Mouse (Mus musculus) right cerebral cortex, adult 18-20 months (tissue): ENCODE measurements around the gene Mknk2.

Experiments used
- DNase-seq: peaks from one replicate; pipeline ENCODE4 v3.0.0; 2022; ENCODE audit warnings: mixed read lengths

The Mknk2 gene

DNA sequence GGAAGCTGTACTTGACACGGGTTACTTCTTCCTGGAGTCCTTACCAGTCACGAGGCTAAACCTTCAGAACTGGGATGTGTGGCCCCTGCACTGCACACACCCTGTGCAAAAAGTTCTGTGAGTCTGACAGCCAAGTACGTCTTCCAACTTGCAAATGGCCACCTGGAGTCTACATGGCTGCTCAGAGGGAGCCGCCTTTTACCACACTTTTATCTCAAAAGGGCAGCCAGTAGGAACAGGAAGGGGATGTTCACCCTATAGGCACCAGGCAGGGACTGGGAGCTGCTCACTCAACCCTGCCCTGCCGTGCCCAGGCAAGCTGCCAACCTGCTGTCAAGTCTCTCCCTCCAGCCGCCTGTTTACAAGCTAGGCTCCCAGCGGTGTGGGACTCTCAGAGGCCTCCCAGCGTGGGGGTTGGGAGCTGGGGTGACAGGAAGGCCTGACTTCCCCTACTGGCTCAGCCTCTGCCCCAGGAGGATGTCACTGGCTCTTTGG lies at the start of gene Mknk2:
Gene Mknk2, minus strand, starts transcription at position 171 of the 495 bp plus-strand sequence.
- peak; percentile 86 for DNase-seq

DNA sequence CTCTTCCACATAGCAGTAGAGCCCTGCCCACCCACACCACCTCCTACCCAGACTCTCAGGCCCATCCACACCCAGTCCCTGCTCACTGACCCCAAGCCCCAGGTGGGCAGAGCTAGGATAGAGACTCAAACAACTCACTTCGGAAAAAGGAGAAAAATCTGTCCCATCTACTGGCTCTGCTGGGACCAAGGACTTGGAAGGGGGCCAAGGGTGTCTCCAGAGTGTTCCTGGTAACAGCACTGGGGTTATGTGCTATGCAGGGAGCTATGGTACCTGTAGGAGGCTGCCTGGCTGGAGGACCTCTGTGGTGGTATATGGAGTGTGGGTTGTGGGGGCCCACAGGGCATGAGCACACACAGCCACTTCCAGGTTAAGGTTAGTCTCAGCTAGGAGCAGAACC lies 39.4 kb upstream of the Mknk2 start:
- no peak for DNase-seq

GRCm38 (mm10) chr10:80710834-80711233 lies 32.9 kb upstream of the Mknk2 start:
- DNase-seq = no peak

DNA sequence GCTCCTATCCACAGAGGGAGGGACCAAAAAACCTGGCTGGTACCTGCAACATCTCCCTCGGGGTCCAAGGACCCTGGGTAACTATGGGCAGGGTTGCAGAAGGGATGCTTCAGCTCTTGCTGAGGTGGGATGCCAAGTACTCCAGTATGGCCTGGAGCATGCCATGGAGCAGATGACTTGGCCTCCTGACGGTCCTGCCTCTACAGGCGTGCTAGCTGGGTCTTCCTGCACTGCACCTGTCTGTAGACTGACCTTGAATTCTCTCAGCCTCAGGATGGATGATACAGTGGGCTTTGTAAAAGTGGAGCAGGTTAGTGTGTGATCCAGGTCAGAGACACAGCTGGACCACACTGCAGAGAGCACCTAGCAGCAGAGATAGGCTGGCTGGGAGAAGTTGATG lies 27.6 kb upstream of the Mknk2 start:
- DNase-seq = no peak

DNA sequence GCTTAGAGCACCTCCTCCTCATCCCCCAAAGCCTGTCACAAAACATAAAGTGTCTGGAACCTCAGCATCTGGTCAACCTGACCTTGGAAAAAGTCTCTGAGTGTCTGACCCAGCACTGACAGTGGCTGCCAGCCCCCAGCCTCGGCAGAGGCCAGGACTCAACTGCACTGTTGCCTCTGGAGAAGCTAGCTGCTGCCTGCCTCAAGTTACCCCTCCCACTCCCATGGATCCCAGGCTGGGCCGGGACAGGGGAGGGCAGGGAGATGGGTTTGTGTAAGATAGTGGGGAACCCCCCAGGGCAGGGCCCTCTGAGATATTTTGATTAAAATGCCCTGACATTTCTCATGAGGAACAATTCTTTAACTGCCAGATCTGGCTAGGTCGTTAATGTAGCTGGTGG lies 27.1 kb upstream of the Mknk2 start:
- DNase-seq = no peak

GRCm38 (mm10) chr10:80704418-80704817 lies 26.5 kb upstream of the Mknk2 start:
- DNase-seq = no peak

- DNase-seq = no peak
Measured at GRCm38 (mm10) chr10:80703643-80704042, 25.7 kb upstream of the Mknk2 start.

- peak; percentile 96 for DNase-seq
Measured at GRCm38 (mm10) chr10:80702536-80703390, 24.9 kb upstream of the Mknk2 start.

GRCm38 (mm10) chr10:80701721-80702535 lies 24.0 kb upstream of the Mknk2 start, which contains the start of the genes Mob3a and Izumo4:
Gene Mob3a (minus strand): TSS chr10:80701977.
Gene Izumo4 (plus strand): TSS chr10:80702184.
- DNase-seq = peak; percentile 99

GRCm38 (mm10) chr10:80700732-80701131 lies 22.8 kb upstream of the Mknk2 start:
- DNase-seq = no peak

GRCm38 (mm10) chr10:80700038-80700504 lies 22.2 kb upstream of the Mknk2 start:
- DNase-seq = no peak

- no peak for DNase-seq
Measured at GRCm38 (mm10) chr10:80698605-80699004, 20.7 kb upstream of the Mknk2 start.

DNA sequence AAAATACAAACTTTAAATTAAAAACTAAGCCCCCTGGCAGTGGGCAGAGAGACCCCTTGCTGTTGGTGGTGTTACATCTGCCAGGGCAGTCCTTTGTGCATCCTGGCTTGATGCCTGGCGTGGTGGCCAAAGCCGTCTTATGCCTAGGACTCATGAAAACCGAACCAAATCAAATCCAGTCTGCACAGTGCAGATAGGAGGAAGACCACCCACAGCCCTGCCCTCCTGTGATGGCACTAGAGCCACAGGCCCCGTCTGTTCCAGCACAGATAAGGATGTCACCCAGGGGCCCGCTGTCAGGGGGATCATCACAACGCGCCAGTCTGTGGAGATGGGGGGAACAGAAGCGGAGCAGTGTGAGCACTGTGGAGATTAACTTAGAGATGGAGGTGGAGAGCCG lies 19.9 kb upstream of the Mknk2 start:
- DNase-seq = no peak

DNA sequence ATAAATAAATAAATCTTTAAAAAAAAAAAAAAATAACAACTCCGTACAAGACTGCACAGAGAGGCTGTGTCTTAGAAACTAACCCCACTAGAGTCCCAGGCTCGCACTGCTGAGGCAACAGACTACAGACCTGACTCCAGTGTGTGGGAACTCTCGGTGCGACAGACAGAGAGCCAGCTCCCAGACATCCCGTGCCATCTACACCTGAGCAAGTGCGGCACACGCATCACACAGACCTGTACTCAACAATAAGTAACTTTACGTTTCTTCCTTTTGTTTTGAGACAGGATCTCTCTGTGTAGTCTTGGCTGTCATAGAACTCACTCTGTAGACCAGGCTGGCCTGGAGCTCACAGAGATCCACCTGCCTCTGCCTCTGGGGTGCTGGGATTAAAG lies 19.5 kb upstream of the Mknk2 start:
- DNase-seq = no peak

- no peak for DNase-seq
Measured at GRCm38 (mm10) chr10:80696502-80697392, 18.8 kb upstream of the Mknk2 start.

- no peak for DNase-seq
Measured at GRCm38 (mm10) chr10:80695801-80696501, 18.0 kb upstream of the Mknk2 start.

DNA sequence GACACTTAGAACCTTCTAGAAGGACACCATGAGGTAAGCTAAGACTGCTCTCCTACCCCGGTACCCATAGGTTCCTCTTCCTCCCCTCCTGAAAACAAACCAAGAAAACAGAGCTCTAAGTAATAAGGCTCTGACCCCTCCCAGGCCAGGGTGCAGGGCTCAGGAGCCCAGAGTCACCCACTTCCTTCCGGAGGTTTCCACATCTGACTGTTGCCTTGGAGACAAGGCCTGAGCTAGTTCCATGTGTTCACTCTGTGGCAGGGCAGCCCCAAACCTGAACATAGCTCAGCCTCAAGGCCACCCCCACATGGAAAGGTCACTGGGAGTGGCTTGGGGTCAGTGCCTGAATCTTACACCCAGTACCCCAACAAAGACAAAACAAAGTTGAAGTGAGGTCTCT lies 17.3 kb upstream of the Mknk2 start:
- DNase-seq = no peak

DNA sequence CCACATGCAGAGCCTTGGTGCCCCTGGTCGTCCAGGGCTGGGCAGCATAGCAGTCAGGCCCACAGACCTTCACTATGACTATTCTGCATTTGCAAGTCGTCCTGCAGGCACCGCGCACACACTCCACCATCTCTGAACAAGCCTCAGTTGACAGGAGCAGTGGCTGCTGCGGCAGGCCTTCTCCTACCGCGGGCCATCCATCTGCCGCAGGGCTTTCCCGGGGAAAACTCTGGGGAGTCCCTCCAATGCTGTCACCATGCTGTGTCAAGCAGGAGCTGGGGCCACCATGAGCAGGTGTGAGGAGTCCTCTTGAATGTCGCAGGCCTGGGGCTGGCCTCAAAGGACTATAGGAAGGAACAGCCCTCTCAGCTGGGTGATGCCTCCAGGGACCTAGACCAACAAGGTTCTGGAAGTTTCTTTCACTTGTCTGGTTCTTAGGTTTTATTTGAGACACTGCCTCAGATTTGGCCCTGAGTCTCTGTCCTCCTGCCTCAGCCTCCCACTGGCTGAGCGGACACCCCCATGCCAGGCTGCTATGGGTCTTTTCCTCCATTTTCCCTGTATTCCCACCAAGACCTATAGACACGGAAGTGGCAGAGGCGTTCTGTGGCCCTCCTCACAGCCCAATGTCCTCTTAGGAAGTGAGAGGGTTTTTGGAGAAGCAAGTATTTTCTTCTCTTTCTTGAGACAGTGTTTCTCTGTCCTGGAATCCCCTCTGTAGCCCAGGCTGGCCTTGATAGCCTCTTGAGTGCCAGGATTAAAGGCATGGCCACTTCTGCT lies 16.4 kb upstream of the Mknk2 start:
- no peak for DNase-seq

GRCm38 (mm10) chr10:80693401-80694045 lies 15.6 kb upstream of the Mknk2 start:
- no peak for DNase-seq
